Comparison of ENCODE assay signal across 25 mouse cellular contexts in genomic region chr2:179282276-179282675, GRCm38 (mm10).
DNase-seq lines count a peak whose midpoint lies in the region; ATAC-seq and TF ChIP-seq lines count a peak whose summit lies in the region.
"Had no signal": no experiment of that assay in that cellular context is flagged by ENCODE, and none has a peak within 500 bp of the region (broad histone marks: within the 10 kb centered on the region; RNA-seq: fewer than 3 reads in every experiment).

No protein-coding gene starts in this region.

- TF ChIP-seq CTCF in hindbrain, postnatal 0 days (IDR thresholded peaks at IDR 0.05; ENCODE audit: low read depth): no peak

- peak; percentile 73 for DNase-seq in cerebellum, postnatal 14 days
- peak; percentile 76 for DNase-seq in hindbrain, postnatal 0 days (ENCODE audit: low spot score)
- no peak for DNase-seq in hindbrain, embryonic 11.5 days (ENCODE audit: low spot score)
- DNase-seq in midbrain, embryonic 14.5 days: peak; percentile 54
- DNase-seq in skeletal muscle tissue, adult 2 months (ENCODE audit: low read depth, low spot score): peak; percentile 12
- DNase-seq: cerebellum, adult 11-12 months; heart, adult 11 months; heart, postnatal 14 days; kidney, postnatal 4 days; layer of hippocampus, adult 9-11 months; right cerebral cortex, postnatal 25 days had no signal

- H3K9me3 ChIP-seq in hindbrain, postnatal 0 days (ENCODE audit: low read length): no peaks in the 10 kb centered on the region
- no peaks in the 10 kb centered on the region for H3K9me3 ChIP-seq in hindbrain, embryonic 11.5 days (ENCODE audit: control insufficient read depth, low read length)
- no peaks in the 10 kb centered on the region for H3K9me3 ChIP-seq in midbrain, embryonic 14.5 days (ENCODE audit: control insufficient read depth, low read length)
- H3K9me3 ChIP-seq in midbrain, embryonic 13.5 days: no peaks in the 10 kb centered on the region
- H3K9me3 ChIP-seq: forebrain, embryonic 15.5 days; heart, embryonic 12.5 days; hindbrain, embryonic 15.5 days; kidney, embryonic 15.5 days; limb, embryonic 12.5 days; liver, embryonic 15.5 days; midbrain, embryonic 10.5 days; neural tube, embryonic 13.5 days had no signal

- H3K27ac ChIP-seq in hindbrain, postnatal 0 days: no peak overlapping the region
- H3K27ac ChIP-seq in hindbrain, embryonic 11.5 days (ENCODE audit: low read depth, low read length): no peak overlapping the region
- H3K27ac ChIP-seq in midbrain, embryonic 14.5 days (replicated peaks; ENCODE audit: low read depth, low read length): no peak overlapping the region
- no peak overlapping the region for H3K27ac ChIP-seq in midbrain, embryonic 13.5 days
- H3K27ac ChIP-seq: forebrain, embryonic 15.5 days; hindbrain, embryonic 15.5 days; kidney, embryonic 15.5 days; limb, embryonic 12.5 days; liver, embryonic 15.5 days; macrophage; midbrain, embryonic 10.5 days; neural tube, embryonic 13.5 days had no signal

- no peak overlapping the region for H3K4me2 ChIP-seq in hindbrain, postnatal 0 days (ENCODE audit: low read depth, low read length)
- no peak overlapping the region for H3K4me2 ChIP-seq in hindbrain, embryonic 11.5 days (replicated peaks; ENCODE audit: low read depth, low read length)
- no peak overlapping the region for H3K4me2 ChIP-seq in midbrain, embryonic 14.5 days (ENCODE audit: low read length)
- H3K4me2 ChIP-seq in midbrain, embryonic 13.5 days (replicated peaks): no peak overlapping the region
- H3K4me2 ChIP-seq: forebrain, embryonic 15.5 days; heart, embryonic 12.5 days; hindbrain, embryonic 15.5 days; kidney, embryonic 15.5 days; limb, embryonic 12.5 days; liver, embryonic 15.5 days; neural tube, embryonic 13.5 days had no signal

- no peak overlapping the region for H3K4me3 ChIP-seq in hindbrain, postnatal 0 days (ENCODE audit: low read length)
- H3K4me3 ChIP-seq in hindbrain, embryonic 11.5 days (ENCODE audit: low read depth, low read length): no peak overlapping the region
- H3K4me3 ChIP-seq in midbrain, embryonic 14.5 days (replicated peaks; ENCODE audit: low read depth, low read length): no peak overlapping the region
- H3K4me3 ChIP-seq in midbrain, embryonic 13.5 days (replicated peaks): no peak overlapping the region
- H3K4me3 ChIP-seq: erythroblast, embryonic 14.5 days; forebrain, embryonic 15.5 days; heart, embryonic 12.5 days; hindbrain, embryonic 15.5 days; kidney, embryonic 15.5 days; limb, embryonic 12.5 days; liver, embryonic 15.5 days; midbrain, embryonic 10.5 days; neural tube, embryonic 13.5 days had no signal

- H3K27me3 ChIP-seq in hindbrain, postnatal 0 days (ENCODE audit: insufficient read depth, low read length): no peaks in the 10 kb centered on the region
- no peaks in the 10 kb centered on the region for H3K27me3 ChIP-seq in hindbrain, embryonic 11.5 days (ENCODE audit: control insufficient read depth, insufficient read depth, low read length)
- no peaks in the 10 kb centered on the region for H3K27me3 ChIP-seq in midbrain, embryonic 14.5 days (ENCODE audit: control insufficient read depth, insufficient read depth, low read length)
- no peaks in the 10 kb centered on the region for H3K27me3 ChIP-seq in midbrain, embryonic 13.5 days
- H3K27me3 ChIP-seq: CH12.LX; forebrain, embryonic 15.5 days; heart, embryonic 12.5 days; hindbrain, embryonic 15.5 days; kidney, embryonic 15.5 days; limb, embryonic 12.5 days; liver, embryonic 15.5 days; neural tube, embryonic 13.5 days had no signal

- ATAC-seq in cerebellum, adult (ENCODE audit: insufficient number of reproducible peaks, low FRiP score, low TSS enrichment): no peak
- 0 out of 2 replicates have a peak, but pooled peaks have one; percentile 18 for ATAC-seq in hindbrain, postnatal 0 days
- ATAC-seq in hindbrain, embryonic 11.5 days (ENCODE audit: low FRiP score): no peak
- ATAC-seq in midbrain, embryonic 14.5 days (ENCODE audit: low FRiP score, low TSS enrichment): no peak
- no peak for ATAC-seq in midbrain, embryonic 13.5 days
- ATAC-seq: forebrain, embryonic 15.5 days; intestine, postnatal 0 days had no signal

- no peaks in the 10 kb centered on the region for H3K4me1 ChIP-seq in hindbrain, postnatal 0 days (ENCODE audit: insufficient read depth, low read length)
- H3K4me1 ChIP-seq in hindbrain, embryonic 11.5 days (replicated peaks; ENCODE audit: control insufficient read depth, insufficient read depth, low read length): no peaks in the 10 kb centered on the region
- H3K4me1 ChIP-seq in midbrain, embryonic 14.5 days (ENCODE audit: control insufficient read depth, insufficient read depth, low read length): no peaks in the 10 kb centered on the region
- H3K4me1 ChIP-seq in midbrain, embryonic 13.5 days (replicated peaks): no peaks in the 10 kb centered on the region
- H3K4me1 ChIP-seq: heart, embryonic 12.5 days; kidney, embryonic 15.5 days; limb, embryonic 12.5 days; liver, embryonic 15.5 days; midbrain, embryonic 10.5 days; neural tube, embryonic 13.5 days had no signal

- H3K9ac ChIP-seq in hindbrain, postnatal 0 days (replicated peaks; ENCODE audit: low read length): no peak overlapping the region
- H3K9ac ChIP-seq in hindbrain, embryonic 11.5 days (ENCODE audit: low read depth, low read length): no peak overlapping the region
- no peak overlapping the region for H3K9ac ChIP-seq in midbrain, embryonic 14.5 days (replicated peaks; ENCODE audit: low read length)
- no peak overlapping the region for H3K9ac ChIP-seq in midbrain, embryonic 13.5 days (replicated peaks)
- H3K9ac ChIP-seq: forebrain, embryonic 15.5 days; heart, embryonic 12.5 days; hindbrain, embryonic 15.5 days; kidney, embryonic 15.5 days; limb, embryonic 12.5 days; liver, embryonic 15.5 days; neural tube, embryonic 13.5 days had no signal

- H3K36me3 ChIP-seq in hindbrain, postnatal 0 days (ENCODE audit: insufficient read depth, low read length): no peaks in the 10 kb centered on the region
- no peaks in the 10 kb centered on the region for H3K36me3 ChIP-seq in hindbrain, embryonic 11.5 days (ENCODE audit: control insufficient read depth, insufficient read depth, low read length)
- H3K36me3 ChIP-seq in midbrain, embryonic 14.5 days (ENCODE audit: control insufficient read depth, insufficient read depth, low read length): no peaks in the 10 kb centered on the region
- no peaks in the 10 kb centered on the region for H3K36me3 ChIP-seq in midbrain, embryonic 13.5 days
- H3K36me3 ChIP-seq: forebrain, embryonic 15.5 days; heart, embryonic 12.5 days; hindbrain, embryonic 15.5 days; kidney, embryonic 15.5 days; limb, embryonic 12.5 days; liver, embryonic 15.5 days; midbrain, embryonic 10.5 days; neural tube, embryonic 13.5 days had no signal

- 61% methylated on average over 6 of the region's 6 CpGs for whole genome bisulfite sequencing in hindbrain, postnatal 0 days
- 88% methylated on average over 6 of the region's 6 CpGs for WGBS in hindbrain, embryonic 11.5 days
- 84% methylated on average over 6 of the region's 6 CpGs for WGBS in midbrain, embryonic 14.5 days
- 85% methylated on average over 6 of the region's 6 CpGs for WGBS in midbrain, embryonic 13.5 days
